Mouse (Mus musculus) large intestine, adult 2 months (tissue): Measurements from ENCODE around the gene Kalrn. TPM values are rescaled to one million over a fixed set of nuclear protein-coding genes. Genes with fewer than 3 reads are reported as not detected.
A peak's percentile ranks its signal among the peaks of the same experiment; 100 is the strongest.

Experiments used
- DNase-seq: peaks from one replicate; pipeline ENCODE4 v3.0.0-alpha.2; 2012; ENCODE audit warnings: low read depth, low spot score
- WGBS: fragments of 180-500 bp; shearing (Covaris S2); methylation state at CpG from one replicate; pipeline ENCODE4 v1.1.7; 2018; 5-methylcytosine and 5-hydroxymethylcytosine counted together
- polyA plus RNA-seq: library from polyadenylated mRNA; depleted of rRNA; stranded (reverse); fragments of >200 nt; gene quantifications from 2 replicates; pipeline ENCODE4 v1.2.3, GENCODE M21; 2012

Gene Kalrn
- polyA plus RNA-seq, 1 experiment, result 21.4 TPM

DNA sequence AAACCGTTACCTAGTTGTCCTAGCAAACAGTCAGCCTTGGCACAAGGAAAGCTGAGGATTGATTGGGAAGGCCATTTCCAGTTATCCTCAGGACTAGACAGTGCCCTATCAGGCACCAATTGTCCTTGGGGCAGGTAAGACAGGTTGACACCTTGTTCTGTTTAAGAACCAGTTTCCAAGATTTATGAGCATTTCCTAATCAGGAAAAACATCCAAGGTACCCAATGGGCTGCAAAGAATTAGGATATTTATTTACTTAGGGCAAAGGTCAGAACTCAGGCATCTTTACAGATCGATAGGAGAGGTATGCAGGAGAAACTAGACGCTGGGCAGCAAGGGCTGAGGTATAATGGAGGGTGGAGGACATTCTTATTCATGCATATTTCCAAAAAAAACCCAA lies 503.9 kb downstream of the Kalrn start:
- no peak for DNase-seq
- WGBS, result 61% methylated on average over 3 of the region's 3 CpGs

DNA sequence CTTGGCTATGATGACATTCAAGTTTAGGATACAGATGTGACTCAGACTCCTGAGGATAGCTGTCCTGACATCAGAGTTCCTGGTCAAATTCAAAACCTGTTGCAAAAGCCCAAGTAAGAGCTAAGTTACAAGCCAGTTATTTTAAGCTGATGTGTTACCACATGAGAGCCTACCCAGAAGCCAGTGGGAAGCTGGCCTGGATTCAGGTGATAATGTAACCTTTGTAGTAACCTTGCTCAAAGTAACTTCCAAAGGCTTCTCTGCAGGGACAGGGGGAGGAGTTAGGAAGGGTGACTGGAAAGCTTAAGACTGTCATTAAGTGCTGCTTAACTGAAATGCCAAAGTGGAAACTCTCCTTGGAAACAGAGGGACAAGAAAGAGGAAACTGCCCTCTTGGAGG lies 506.4 kb downstream of the Kalrn start:
- DNase-seq, result no peak

DNA sequence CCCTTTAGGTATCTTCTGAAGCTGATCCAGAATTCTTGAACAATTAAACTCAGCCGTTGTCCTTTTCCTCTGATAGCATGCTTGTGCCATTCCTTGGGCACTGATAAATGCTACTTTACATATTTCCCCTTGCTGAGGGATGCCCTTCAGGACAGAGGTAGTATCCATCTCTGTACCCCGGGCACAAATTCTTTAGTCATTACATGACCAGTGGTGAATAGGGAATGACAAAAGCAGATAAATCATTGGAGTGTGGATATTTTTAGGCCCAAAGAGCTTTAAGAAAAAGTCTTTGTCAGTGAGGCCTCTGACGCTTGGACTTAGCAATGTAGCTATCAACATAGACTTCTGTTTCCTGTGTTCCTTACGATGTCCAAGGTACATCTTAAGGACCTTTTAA lies 507.0 kb downstream of the Kalrn start:
- WGBS, result 85% methylated on average over 4 of the region's 4 CpGs
- no peak for DNase-seq

DNA sequence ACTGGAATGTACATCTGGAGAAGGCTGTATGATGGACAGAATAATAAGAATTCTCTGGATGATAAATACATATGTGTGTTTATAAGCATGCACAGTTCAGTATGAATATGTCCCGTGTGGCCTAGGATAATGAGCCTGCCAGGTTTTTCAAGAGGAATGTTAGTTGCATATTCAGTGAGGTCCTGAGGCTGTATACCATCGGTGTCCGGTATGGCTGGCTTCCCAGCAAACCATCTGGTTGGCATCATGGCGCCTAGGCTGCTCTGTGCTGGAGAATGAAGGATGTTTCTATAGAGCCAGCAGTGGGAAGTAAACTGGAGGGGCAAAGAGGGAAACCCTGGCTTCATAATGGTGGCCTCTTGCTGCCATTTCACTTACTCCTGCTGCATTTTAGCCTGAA lies 510.0 kb downstream of the Kalrn start:
- DNase-seq, result no peak
- 87% methylated on average over 4 of the region's 4 CpGs for WGBS

DNA sequence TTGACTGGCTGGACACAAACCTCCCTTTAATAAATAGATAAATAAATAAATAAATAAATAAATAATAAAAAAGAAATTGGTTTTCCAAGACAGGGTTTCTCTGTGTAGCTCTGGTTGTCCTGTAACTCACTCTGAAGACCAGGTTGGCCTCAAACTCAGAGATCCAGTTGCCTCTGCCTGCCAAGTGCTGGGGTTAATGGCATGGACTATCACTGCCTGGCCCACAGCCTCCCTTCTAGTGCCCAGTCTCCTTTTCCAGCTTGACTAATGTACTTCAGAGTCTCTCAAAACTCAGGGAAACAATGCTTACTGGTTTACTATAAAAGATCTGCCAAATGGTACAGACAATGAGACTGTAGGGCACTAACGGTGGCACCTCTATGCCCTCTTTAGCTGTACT lies 511.7 kb downstream of the Kalrn start:
- WGBS, result 96% methylated on average over 1 of the region's 1 CpGs
- no peak for DNase-seq

DNA sequence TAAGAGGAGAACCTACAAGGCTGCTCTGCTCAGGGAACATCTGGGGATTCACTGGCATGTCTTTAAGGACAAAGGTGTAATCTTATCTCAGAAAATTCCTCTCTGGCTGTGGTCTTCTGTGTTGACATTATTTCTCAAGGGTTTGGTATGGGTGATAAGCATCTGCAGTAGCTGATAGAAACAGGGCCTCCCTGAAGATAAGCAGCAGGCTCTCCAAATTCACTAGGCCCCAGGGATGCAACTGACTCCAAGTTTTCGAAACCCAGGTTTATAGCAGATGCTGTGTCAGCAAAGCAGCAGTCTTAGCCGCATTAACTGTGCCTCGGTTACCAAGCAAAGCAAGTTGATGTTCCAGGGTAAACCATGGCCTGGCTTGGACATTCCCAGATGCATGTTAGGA lies 514.7 kb downstream of the Kalrn start:
- 75% methylated on average over 3 of the region's 3 CpGs for WGBS
- no peak for DNase-seq

DNA sequence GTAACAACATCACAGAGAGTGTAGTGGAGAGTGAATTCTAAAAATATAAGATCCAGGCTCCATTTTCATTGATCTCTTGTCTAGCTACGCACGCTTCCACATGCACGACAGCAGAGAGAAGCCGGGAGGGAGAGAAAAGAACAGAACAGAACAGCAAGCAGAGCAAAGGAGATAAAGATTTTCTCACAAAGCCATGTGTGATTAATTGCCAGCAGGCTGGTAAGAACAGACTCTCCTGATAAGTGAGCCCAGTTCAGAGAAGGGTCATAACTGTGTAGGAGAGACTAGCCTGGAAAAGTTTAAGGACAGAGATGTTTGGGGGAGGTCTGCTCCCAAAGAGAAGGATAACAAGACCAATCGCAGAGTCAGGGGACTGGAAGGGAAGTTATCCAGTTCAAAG lies 515.9 kb downstream of the Kalrn start:
- DNase-seq, result no peak
- 92% methylated on average over 5 of the region's 5 CpGs for WGBS

DNA sequence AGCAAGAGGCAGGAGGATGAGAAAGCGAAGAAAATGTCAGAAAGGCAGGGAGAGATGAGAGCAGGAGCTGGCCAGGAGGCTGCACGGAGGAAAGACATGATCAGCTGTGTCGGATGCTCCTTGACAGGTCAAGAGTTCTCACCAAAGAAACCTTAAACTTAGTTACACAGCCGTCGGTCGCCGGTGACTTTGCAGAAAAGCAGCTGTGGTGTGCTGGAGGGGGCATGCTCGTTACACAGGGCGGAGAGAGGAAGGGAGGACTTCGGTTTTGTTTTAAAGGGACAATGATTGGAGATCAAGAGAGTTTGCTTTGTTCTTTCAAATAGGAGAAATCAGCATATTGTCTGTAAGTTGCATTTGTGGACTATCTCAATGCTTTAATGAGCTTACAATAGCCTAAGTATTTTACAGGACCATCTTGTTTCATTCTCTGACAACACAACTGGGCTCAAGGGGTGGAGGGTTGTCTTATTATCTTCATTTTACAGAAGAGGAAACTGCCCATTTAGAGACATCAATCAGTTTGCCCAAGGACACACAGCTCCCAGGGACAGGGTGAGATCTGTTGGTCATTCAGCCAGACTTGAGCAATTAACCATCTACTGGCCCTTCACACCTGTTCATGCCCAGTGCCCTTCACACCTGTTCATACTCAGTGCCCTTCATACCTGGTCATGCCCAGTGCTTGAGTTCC lies 516.8 kb downstream of the Kalrn start:
- 56% methylated on average over 10 of the region's 10 CpGs for whole genome bisulfite sequencing
- DNase-seq, result no peak

DNA sequence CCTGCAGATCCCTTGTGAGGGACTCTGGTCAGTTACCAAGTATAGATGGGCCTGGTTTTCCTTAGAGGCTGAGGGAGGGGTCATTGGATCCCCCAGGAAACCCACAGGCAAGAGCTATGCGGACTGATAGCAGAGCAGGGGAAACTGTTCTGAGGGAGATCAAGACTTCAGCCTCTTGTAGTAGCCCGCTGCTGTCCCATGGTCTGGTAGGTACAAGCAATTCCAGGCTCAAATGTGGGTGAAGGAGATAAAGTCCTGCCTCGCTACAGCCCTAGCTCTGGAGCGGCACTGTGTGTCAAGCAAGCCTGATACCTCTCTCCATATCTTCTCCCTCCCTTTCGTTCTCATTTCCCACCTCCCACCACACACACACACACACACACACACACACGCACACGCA lies 523.2 kb downstream of the Kalrn start:
- 95% methylated on average over 7 of the region's 7 CpGs for WGBS
- DNase-seq, result no peak

DNA sequence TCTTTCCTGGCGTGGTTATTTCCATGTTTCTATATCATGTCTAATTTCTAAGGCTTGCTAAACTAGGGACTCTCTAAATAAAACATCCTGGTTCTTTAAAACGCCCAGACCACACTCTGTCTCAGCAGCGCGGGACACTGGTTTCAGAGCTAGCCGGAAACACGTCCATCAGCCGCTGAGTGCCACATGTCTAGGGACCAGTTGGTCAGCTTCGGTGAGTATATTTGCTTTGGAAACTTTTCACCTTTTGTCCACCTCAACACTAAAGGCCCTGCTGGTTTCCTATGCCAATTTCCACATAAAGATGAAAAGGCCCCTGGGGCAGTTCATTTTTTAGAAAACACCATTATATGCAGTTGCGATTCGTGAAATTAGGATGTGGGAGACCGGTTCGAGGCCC lies 524.0 kb downstream of the Kalrn start:
- DNase-seq, result no peak
- 95% methylated on average over 12 of the region's 12 CpGs for WGBS

DNA sequence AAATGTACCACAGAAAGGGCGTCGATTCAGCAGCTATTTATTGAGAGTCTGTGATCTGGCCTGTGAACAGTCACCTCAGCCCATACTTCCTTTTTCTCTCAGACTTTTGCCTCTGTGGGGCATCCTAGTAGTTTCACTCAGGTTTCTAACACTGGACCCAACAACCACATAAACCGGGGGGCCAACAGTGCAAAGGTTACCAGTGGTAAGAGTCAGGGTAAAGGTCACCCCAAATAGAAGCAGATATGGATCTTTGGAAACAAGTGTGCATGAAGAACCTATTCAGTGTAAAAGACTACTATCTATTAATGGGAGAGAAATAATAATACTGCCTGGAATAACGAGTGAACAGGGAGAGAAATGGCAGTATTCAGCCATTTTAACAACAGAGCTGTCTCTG lies 525.1 kb downstream of the Kalrn start:
- WGBS, result 71% methylated on average over 4 of the region's 4 CpGs
- no peak for DNase-seq

DNA sequence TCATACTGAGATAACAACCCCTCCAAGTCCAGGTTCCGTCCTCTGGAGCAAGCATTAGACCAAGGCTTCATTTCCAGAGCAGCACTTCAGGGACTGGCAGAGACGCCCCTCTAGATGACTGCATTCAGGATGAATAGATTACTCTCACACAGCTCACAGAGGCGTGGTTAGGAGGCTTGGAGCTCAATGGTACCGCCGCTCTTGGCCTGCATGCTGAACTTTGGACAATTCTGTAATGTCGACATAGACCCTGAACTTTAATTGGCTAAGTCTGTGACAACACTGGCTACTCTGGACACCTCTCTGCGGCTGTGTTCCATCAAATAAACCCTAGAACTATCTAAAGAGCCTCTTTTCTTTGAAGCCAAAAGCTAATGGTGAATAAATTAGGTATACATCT lies 525.8 kb downstream of the Kalrn start:
- no peak for DNase-seq
- 29% methylated on average over 7 of the region's 7 CpGs for WGBS

DNA sequence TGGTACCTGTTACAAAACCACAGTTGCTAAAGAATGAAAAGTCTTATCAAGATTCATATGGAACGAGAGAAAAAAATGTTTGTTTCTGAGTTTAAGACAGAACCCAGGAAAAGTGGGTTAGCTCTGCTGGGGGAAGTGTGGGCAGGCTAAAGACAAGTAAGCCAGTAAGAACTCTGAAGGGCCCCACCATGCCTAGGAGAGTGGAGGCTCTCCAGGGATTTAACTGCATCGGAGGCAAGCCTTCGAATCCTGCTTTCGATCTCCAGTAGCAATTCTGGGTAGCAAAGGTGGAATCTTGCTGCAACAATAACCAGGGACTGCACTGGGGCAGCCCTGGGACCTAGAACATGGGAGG lies 526.3 kb downstream of the Kalrn start:
- 76% methylated on average over 4 of the region's 4 CpGs for WGBS
- no peak for DNase-seq

DNA sequence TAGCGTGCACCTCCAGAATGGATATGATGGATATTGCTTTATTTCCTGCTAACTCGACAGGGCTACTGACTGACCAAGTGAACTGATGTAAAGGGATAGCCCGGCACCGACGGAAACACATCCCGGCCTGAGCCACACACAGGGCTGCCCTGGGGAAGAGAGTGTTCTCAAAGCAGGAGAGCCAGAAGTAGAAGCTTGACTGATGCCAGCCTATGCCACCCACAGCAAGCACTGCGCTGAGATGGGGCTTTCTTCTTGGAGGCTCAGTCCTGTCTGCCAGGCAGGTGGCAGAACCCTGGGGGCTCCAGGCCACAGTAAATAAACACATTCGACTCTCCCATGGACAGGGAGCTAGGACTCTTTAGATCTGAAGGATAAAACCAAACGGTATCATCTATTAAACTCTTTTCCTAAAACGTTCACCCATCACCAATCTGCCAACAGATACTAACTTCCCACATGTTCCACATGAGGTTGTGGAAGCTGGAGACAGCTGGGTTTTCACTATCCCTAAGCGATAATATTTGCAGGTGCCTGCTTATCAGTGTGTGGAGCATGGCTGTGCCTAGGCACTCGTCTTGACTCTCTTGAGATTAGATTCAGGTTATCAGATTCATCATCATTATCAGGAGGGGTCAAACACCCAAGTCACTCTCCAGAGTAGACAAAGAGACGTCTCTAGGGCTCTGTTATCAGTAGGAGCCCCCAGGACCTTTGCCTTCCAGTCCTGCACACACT lies 526.9 kb downstream of the Kalrn start:
- DNase-seq, result no peak
- 89% methylated on average over 13 of the region's 13 CpGs for WGBS

DNA sequence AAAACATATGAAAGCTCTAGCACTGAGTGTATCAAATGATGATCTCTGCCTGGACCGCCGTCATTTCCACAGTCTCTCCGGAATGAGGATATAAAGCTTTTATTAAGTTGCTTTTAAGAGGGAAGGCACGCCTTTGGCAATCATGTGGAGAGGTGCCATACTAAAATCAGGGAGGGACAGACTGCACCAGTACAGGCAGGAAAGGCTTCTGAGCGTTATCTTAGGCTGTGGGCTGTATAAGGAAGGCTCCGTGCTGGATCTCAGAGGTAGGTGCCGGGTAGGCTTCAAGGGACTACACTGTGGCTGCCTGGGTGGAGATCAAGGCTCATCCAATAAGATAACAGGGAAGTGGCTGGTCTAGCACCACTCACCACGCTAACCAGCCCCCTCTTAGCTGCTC lies 528.8 kb downstream of the Kalrn start:
- DNase-seq, result peak; percentile 57
- 31% methylated on average over 8 of the region's 8 CpGs for WGBS

DNA sequence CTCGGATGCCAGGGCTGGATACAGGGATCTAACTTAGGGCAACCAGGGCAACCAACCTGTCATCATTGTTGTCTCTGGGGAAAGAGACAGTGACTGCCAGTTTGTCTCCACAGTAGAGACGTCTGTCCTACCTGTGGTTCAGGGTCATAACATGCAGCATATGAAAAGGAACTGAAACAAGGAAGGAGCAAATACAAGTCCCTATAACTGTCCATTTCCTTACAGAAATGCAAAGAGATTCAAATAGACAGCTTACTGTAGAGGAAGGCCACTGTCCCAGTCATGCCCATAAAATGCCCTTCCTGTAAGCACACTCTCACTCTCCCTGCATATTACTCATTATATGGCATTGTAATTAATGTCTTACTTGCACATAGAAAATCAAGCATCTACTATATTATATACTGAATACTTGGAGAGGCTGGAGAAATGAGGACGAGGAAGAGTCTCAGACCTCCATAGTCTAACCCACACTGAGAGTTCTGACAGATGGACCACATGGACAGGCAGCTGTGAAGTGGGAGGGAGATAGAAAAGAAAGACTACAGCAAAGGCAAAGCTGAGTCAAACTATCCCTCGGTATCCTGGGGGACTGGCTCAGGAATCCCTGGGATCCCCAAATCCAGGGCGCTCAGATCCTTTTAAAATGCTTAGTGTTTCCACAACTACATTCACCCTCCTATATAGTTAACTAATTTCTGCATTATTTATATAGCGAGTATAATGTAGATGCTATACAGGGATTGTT lies 530.1 kb downstream of the Kalrn start:
- DNase-seq, result no peak

DNA sequence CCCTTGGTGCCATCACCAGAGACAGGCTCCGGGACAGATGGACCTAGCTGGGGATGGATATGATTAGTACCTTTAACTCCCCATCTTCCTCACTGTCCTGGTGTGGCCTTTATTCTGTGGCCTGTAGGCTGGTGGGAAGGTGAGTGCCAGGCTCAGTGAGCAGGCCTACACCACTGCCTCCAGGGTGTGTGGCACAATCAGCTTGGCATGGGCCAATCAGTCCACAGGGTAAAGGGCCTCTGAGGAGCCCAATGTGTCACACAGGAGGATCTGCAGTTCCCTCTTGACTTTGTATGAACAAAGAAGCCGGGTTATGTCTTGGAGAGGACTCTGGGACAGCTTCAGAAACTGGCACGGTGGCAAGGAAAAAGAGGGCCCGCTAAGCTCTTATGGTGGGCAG lies 530.7 kb downstream of the Kalrn start:
- no peak for DNase-seq
- 93% methylated on average over 4 of the region's 4 CpGs for WGBS

More for the DNA sequence above, 530.1 kb downstream of the Kalrn start:
- WGBS, result 83% methylated on average over 6 of the region's 6 CpGs

DNA sequence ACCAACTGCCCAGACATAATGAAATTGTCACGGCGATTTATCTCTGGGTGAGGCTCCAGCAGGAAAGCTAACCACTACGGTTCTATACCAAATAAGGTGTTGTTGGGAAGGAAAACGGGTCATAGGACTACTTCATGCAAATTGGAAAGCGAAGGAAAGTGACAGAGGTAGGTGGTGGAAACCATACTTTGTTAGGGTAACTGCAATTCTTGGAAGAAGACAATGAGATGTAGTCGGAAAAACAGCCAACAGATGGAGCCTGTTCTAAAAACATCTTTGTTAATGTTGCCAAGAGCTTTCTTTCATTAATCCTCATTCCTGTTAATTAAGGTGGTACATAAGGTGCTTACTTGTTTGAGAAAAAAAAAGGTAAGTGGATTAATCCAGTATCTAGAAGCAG lies 533.1 kb downstream of the Kalrn start:
- WGBS, result 85% methylated on average over 6 of the region's 6 CpGs
- no peak for DNase-seq

DNA sequence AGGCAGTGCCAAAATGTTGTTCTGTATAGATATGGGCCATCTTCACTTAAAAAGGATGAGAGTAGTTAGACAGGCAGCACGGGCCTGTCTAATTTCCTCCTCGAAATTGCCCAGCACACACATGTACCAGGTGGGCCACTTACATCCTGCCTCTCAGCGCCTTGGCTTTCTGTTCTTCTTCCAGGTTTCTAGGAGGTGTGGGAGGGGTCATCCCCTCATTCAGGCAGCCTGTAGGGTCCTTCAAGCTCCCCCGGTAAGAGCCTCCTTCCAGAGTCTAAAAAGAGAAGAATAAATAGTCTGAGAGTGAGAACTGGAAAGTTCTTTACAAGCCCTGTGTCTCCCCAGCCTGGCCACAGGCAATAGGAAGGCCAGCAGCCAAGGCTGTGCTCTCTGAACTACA lies 533.6 kb downstream of the Kalrn start:
- WGBS, result 75% methylated on average over 4 of the region's 4 CpGs
- no peak for DNase-seq

DNA sequence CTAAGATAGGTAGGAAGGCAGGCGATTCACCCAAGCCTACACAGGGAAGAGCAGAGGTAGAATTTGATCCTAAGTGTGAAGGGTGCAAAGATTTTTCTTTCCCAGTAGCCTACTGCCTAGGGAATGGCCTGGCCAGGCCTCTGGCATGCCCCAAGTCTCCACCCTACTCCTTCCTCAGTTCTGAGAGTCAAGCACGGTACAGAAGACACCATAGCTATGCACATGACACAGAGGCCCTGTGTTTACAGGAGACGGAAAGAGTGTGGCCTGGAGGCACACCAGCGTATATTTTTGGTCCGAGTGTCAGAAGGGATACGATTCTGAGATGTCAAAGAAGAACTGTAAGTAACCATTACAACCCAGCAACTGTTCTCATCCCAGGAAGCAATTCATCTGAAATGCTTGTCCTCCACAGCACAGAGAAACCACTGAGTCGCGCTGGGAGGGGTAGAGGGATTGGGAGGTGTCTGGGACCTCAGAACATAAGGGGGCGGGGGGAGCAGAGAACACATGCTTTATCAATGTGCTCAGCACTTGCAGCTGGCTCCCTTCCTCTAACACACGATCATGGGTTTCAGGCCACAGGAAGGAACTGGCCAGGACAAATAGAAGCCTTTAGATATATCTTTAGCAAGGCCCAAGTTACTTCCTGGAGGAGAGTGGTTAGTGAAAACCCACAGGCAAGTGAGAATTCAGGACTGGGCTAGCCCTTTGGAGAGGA lies 536.8 kb downstream of the Kalrn start:
- no peak for DNase-seq
- WGBS, result 43% methylated on average over 10 of the region's 10 CpGs
